Mouse (Mus musculus) left cerebral cortex, postnatal 14 days (tissue): Measurements from ENCODE around the gene Hist2h2be. TPM values are rescaled to one million over a fixed set of nuclear protein-coding genes. Genes with fewer than 3 reads are reported as not detected.

Experiments used
- microRNA-seq, 2 experiments: library from miRNA; unstranded; fragments of <30 nt; microRNA quantifications; one replicate each; pipeline ENCODE4 v1.2.0; 2022
- total RNA-seq, 2 experiments: library from RNA; stranded (reverse); gene quantifications; 2 replicates each; pipeline ENCODE4 v1.2.3; 2021

Gene Hist2h2be
- total RNA-seq, 2 experiments from 2014 or later, result 2.3 to 3.8 TPM

Small RNAs within 50 kb of the gene (microRNA-seq; reads per million reads assigned to microRNA genes)
- gene Gm44492 (0 reads per million in 2 experiments), gene Gm47311 (0 reads per million in 2 experiments), gene Gm47313 (0 reads per million in 2 experiments)

Other genes with a start within 250 kb of the Hist2h2be start
- gene Plekho1, start 225.1 kb upstream of the Hist2h2be start, total RNA-seq, result 10 to 100 TPM; 67.5 to 69.7 TPM
- 10 to 100 TPM; 34.3 to 37.3 TPM for gene Vps45, start 162.7 kb upstream of the Hist2h2be start, total RNA-seq
- gene Otud7b, start 116.6 kb upstream of the Hist2h2be start, total RNA-seq, result 10 to 100 TPM; 18.2 to 22.3 TPM
- 1 to 10 TPM; 4.5 to 6.0 TPM for gene Mtmr11, start 59.1 kb upstream of the Hist2h2be start, total RNA-seq
- 10 to 100 TPM; 43.4 to 46.8 TPM for gene Sf3b4, start 48.8 kb upstream of the Hist2h2be start, total RNA-seq
- gene Sv2a, start 40.0 kb upstream of the Hist2h2be start, total RNA-seq, result 100 to 1,000 TPM; 448 to 477 TPM
- gene Bola1, start 1.4 kb upstream of the Hist2h2be start, total RNA-seq, result 10 to 100 TPM; 16.8 to 17.6 TPM
- 10 to 100 TPM in 1 of 2 experiments, 1 to 10 TPM in 1; 7.4 to 11.7 TPM for gene Hist2h2ab, start 1.3 kb upstream of the Hist2h2be start, total RNA-seq
- gene Hist2h2ac, start 239 bp upstream of the Hist2h2be start, total RNA-seq, result 10 to 100 TPM; 20.6 to 28.7 TPM
- gene Hist2h3c2, start 18.0 kb downstream of the Hist2h2be start, total RNA-seq, result 1 to 10 TPM; 8.4 to 9.7 TPM
- gene Hist2h2aa2, start 19.2 kb downstream of the Hist2h2be start, total RNA-seq, result 100 to 1,000 TPM; 205 to 244 TPM
- 10 to 100 TPM in 1 of 2 experiments, 1 to 10 TPM in 1; 5.8 to 10.8 TPM for gene Hist2h2aa1, start 24.4 kb downstream of the Hist2h2be start, total RNA-seq
- gene Hist2h3c1, start 25.6 kb downstream of the Hist2h2be start, total RNA-seq, result not detected
- 10 to 100 TPM; 26.2 to 28.6 TPM for gene Hist2h4, start 42.2 kb downstream of the Hist2h2be start, total RNA-seq
- gene Hist2h3b, start 47.5 kb downstream of the Hist2h2be start, total RNA-seq, result 10 to 100 TPM; 56.6 to 91.2 TPM
- gene Hist2h2bb, start 48.6 kb downstream of the Hist2h2be start, total RNA-seq, result 100 to 1,000 TPM; 127 to 148 TPM
- 1 to 10 TPM; 2.1 to 2.7 TPM for gene Fcgr1, start 72.8 kb downstream of the Hist2h2be start, total RNA-seq
- not detected for gene BC107364, start 231.2 kb downstream of the Hist2h2be start, total RNA-seq